Mouse (Mus musculus) MEL (cell line): Measurements from ENCODE around the gene Tie1. TPM values are rescaled to one million over a fixed set of nuclear protein-coding genes. Genes with fewer than 3 reads are reported as not detected.

Source experiments
- DNase-seq: peaks from one replicate; pipeline ENCODE4 v3.0.0; 2011; ENCODE audit warnings: low read depth, low spot score
- H3K27ac ChIP-seq: 2 replicates; pipeline ENCODE4 v1.5.1; 2012; ENCODE audit warnings: low read depth, mild to moderate bottlenecking, control low read depth, low read length, moderate library complexity; ENCODE audit not compliant: control insufficient read depth
- H3K27me3 ChIP-seq, 2 experiments: fragments of 150-350 bp in 1 of 2; sonication (generic) in 1 of 2; 2 replicates each; pipeline ENCODE4 v1.6.1; 2012; ENCODE audit warnings: low read length in 2 of 2, mild to moderate bottlenecking in 2 of 2, improper control_type of control experiment in 1 of 2, moderate library complexity in 1 of 2; ENCODE audit not compliant: insufficient read depth in 2 of 2, control insufficient read depth in 1 of 2
- H3K36me3 ChIP-seq, 2 experiments: 2 replicates each; pipeline ENCODE4 v1.6.1; 2012 to 2014; ENCODE audit warnings: low read length in 2 of 2, improper control_type of control experiment in 1 of 2, inconsistent platforms in 1 of 2, mild to moderate bottlenecking in 1 of 2; ENCODE audit not compliant: insufficient read depth in 2 of 2, control insufficient read depth in 1 of 2
- H3K4me1 ChIP-seq, 2 experiments: fragments of 150-350 bp in 1 of 2; sonication (generic) in 1 of 2; 2 replicates each; pipeline ENCODE4 v1.6.1; 2012; ENCODE audit warnings: low read length in 2 of 2, improper control_type of control experiment in 1 of 2, mild to moderate bottlenecking in 1 of 2; ENCODE audit not compliant: insufficient read depth in 2 of 2, control insufficient read depth in 1 of 2
- H3K4me3 ChIP-seq, 2 experiments: fragments of 150-350 bp in 1 of 2; sonication (generic) in 1 of 2; 2 replicates each; pipeline ENCODE4 v1.5.1; 2012; ENCODE audit warnings: low read depth in 2 of 2, low read length in 2 of 2, mild to moderate bottlenecking in 2 of 2, moderate library complexity in 2 of 2, control low read depth in 1 of 2, improper control_type of control experiment in 1 of 2; ENCODE audit not compliant: control insufficient read depth in 1 of 2, insufficient read depth in 1 of 2
- H3K79me2 ChIP-seq: 2 replicates; pipeline ENCODE4 v1.6.1; 2012; ENCODE audit warnings: mild to moderate bottlenecking, low read length, moderate library complexity; ENCODE audit not compliant: control insufficient read depth, poor library complexity, insufficient read depth
- H3K9ac ChIP-seq: 2 replicates; pipeline ENCODE4 v1.6.1; 2012; ENCODE audit warnings: low read depth, mild to moderate bottlenecking, control low read depth, low read length, moderate library complexity; ENCODE audit not compliant: control insufficient read depth, poor library complexity, severe bottlenecking
- H3K9me3 ChIP-seq: fragments of 150-350 bp; sonication (generic); replicated peaks from 2 replicates; pipeline ENCODE4 v1.6.1; 2012; ENCODE audit warnings: mild to moderate bottlenecking, low read length, improper control_type of control experiment, moderate library complexity; ENCODE audit not compliant: insufficient read depth
- BHLHE40 ChIP-seq: IDR thresholded peaks from 2 replicates; pipeline ENCODE4 v1.6.1; 2012; ENCODE audit warnings: low read depth, mild to moderate bottlenecking, inconsistent platforms, low read length, improper control_type of control experiment, borderline replicate concordance
- CHD1 ChIP-seq: IDR thresholded peaks from 2 replicates; pipeline ENCODE4 v1.6.1; 2012; ENCODE audit warnings: low read depth, mild to moderate bottlenecking, inconsistent platforms, low read length, improper control_type of control experiment
- CTCF ChIP-seq, 3 experiments: IDR thresholded peaks in 2 of 3; conservative IDR thresholded peaks in 1 of 3; 2 replicates each; pipeline ENCODE4 v1.5.1; 2011 to 2012; ENCODE audit warnings: low read length in 3 of 3, low read depth in 2 of 3, mild to moderate bottlenecking in 2 of 3, improper control_type of control experiment in 1 of 3, inconsistent platforms in 1 of 3, mixed read lengths in 1 of 3, moderate library complexity in 1 of 3; ENCODE audit not compliant: control insufficient read depth in 1 of 3, insufficient read depth in 1 of 3, poor library complexity in 1 of 3, severe bottlenecking in 1 of 3
- EP300 ChIP-seq, 2 experiments: IDR thresholded peaks; 2 replicates each; pipeline ENCODE4 v1.6.1; 2011; ENCODE audit warnings: improper control_type of control experiment in 2 of 2, low read length in 2 of 2, low read depth in 1 of 2, mild to moderate bottlenecking in 1 of 2
- ETS1 ChIP-seq: IDR thresholded peaks from 2 replicates; pipeline ENCODE4 v1.6.1; 2012; ENCODE audit warnings: low read depth, mild to moderate bottlenecking, inconsistent platforms, low read length, improper control_type of control experiment, moderate library complexity
- GATA1 ChIP-seq: IDR thresholded peaks from 2 replicates; pipeline ENCODE4 v1.6.1; 2011; ENCODE audit warnings: low read depth, low read length, improper control_type of control experiment
- JUND ChIP-seq: IDR thresholded peaks from 2 replicates; pipeline ENCODE4 v1.6.1; 2011; ENCODE audit warnings: low read depth, mild to moderate bottlenecking, improper control_type of control experiment, low read length
- KAT2A ChIP-seq: conservative IDR thresholded peaks from 2 replicates; pipeline ENCODE4 v1.6.1; 2012; ENCODE audit warnings: low read depth, low read length, improper control_type of control experiment, inconsistent platforms
- MAFK ChIP-seq: IDR thresholded peaks from 2 replicates; pipeline ENCODE4 v1.6.1; 2011; ENCODE audit warnings: low read depth, mild to moderate bottlenecking, low read length, improper control_type of control experiment, borderline replicate concordance
- POLR2A ChIP-seq, 2 experiments: IDR thresholded peaks; 2 replicates each; pipeline ENCODE4 v1.6.1; 2011 to 2012; ENCODE audit warnings: low read length in 2 of 2, mild to moderate bottlenecking in 2 of 2, control low read depth in 1 of 2, improper control_type of control experiment in 1 of 2, low read depth in 1 of 2, moderate library complexity in 1 of 2; ENCODE audit not compliant: control insufficient read depth in 1 of 2, insufficient read depth in 1 of 2, poor library complexity in 1 of 2
- SIN3A ChIP-seq: IDR thresholded peaks from 2 replicates; pipeline ENCODE4 v1.6.1; 2012; ENCODE audit warnings: low read length, improper control_type of control experiment, inconsistent platforms
- UBTF ChIP-seq: IDR thresholded peaks from 2 replicates; pipeline ENCODE4 v1.6.1; 2012; ENCODE audit warnings: low read depth, mild to moderate bottlenecking, inconsistent platforms, low read length, improper control_type of control experiment, moderate library complexity, borderline replicate concordance; ENCODE audit not compliant: insufficient read depth
- USF1 ChIP-seq: IDR thresholded peaks from 2 replicates; pipeline ENCODE4 v1.6.1; 2014; ENCODE audit warnings: low read depth, mild to moderate bottlenecking, inconsistent platforms, low read length, improper control_type of control experiment, moderate library complexity
- ZC3H11A ChIP-seq: IDR thresholded peaks from 2 replicates; pipeline ENCODE4 v1.6.1; 2012; ENCODE audit warnings: low read depth, mild to moderate bottlenecking, inconsistent platforms, low read length, improper control_type of control experiment
- ZKSCAN1 ChIP-seq: IDR thresholded peaks from 2 replicates; pipeline ENCODE4 v1.6.1; 2012; ENCODE audit warnings: low read depth, mild to moderate bottlenecking, inconsistent platforms, low read length, improper control_type of control experiment, moderate library complexity
- ZMIZ1 ChIP-seq: IDR thresholded peaks from 2 replicates; pipeline ENCODE4 v1.6.1; 2012; ENCODE audit warnings: low read depth, mild to moderate bottlenecking, inconsistent platforms, low read length, improper control_type of control experiment, moderate library complexity
- ZNF384 ChIP-seq: IDR thresholded peaks from 2 replicates; pipeline ENCODE4 v1.6.1; 2012; ENCODE audit warnings: low read depth, mild to moderate bottlenecking, inconsistent platforms, low read length, improper control_type of control experiment
- polyA plus RNA-seq, 2 experiments: library from polyadenylated mRNA; stranded (reverse) in 1 of 2; unstranded in 1 of 2; fragments of >175 nt in 1 of 2; fragments of >200 nt in 1 of 2; gene quantifications; 2 replicates each; pipeline versions ENCODE4 v1.2.1 to v1.2.4; 2012; ENCODE audit warnings: low replicate concordance in 2 of 2, low read depth in 1 of 2; ENCODE audit not compliant: insufficient read length in 2 of 2, insufficient read depth in 1 of 2, missing spikeins in 1 of 2
- total RNA-seq: library from RNA; depleted of rRNA; stranded (reverse); fragments of 300-350 nt; gene quantifications from 2 replicates; pipeline ENCODE4 v1.2.3, GENCODE M21; 2012

Gene Tie1
- total and polyA plus RNA-seq, 3 experiments, result 0.03 TPM; not detected in 2

DNA sequence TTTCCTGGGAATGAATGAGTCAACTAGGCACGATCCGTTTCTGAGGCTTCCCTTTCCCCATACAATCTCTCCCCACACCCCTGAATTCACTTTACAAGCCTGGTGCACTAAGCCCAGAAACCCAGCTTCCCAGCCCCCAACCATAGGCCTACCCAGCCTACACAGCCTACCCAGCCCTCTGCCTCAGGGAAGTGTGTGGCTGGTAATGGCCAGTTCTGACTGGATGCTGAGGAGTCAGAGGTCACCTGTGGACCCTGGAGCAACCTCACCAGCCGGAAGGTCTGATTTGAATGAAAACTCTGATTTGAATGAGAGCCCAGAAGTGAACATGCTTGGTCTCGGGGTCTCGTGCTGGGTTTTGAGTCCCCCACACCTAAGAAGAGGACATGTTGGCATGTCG, 37.9 kb upstream of the Tie1 start:
- no peaks in the 10 kb centered on the region for H3K9me3 ChIP-seq
- TF ChIP-seq SIN3A, result no peak
- no peak for TF ChIP-seq ZMIZ1
- no peak for TF ChIP-seq KAT2A
- TF ChIP-seq ZC3H11A, result no peak
- TF ChIP-seq JUND, result no peak
- no peak for TF ChIP-seq UBTF
- TF ChIP-seq ZKSCAN1, result no peak
- TF ChIP-seq BHLHE40, result no peak
- no peak for TF ChIP-seq POLR2A (IDR thresholded peaks at IDR 0.05; ENCODE audit: control insufficient read depth in 1 of 2, insufficient read depth in 1 of 2, low read depth in 1 of 2, low read length in 2 of 2, poor library complexity in 1 of 2)
- TF ChIP-seq ETS1, result no peak
- TF ChIP-seq MAFK, result no peak
- no peak for TF ChIP-seq GATA1
- TF ChIP-seq ZNF384, result no peak
- TF ChIP-seq CTCF (IDR thresholded peaks at IDR 0.05 in 2 of 3, conservative IDR thresholded peaks at IDR 0.05 in 1 of 3; ENCODE audit: control insufficient read depth in 1 of 3, insufficient read depth in 1 of 3, low read depth in 2 of 3, low read length in 3 of 3, poor library complexity in 1 of 3, severe bottlenecking in 1 of 3), result no peak
- no peaks in the 10 kb centered on the region for H3K79me2 ChIP-seq
- DNase-seq, result no peak
- H3K27ac ChIP-seq, result no peak overlapping the region
- peaks cover 3 to 8% of the 10 kb centered on the region in 2 experiments for H3K27me3 ChIP-seq
- no peaks in the 10 kb centered on the region for H3K4me1 ChIP-seq
- H3K4me3 ChIP-seq, result no peak overlapping the region
- no peak overlapping the region for H3K9ac ChIP-seq
- no peaks in the 10 kb centered on the region for H3K36me3 ChIP-seq

DNA sequence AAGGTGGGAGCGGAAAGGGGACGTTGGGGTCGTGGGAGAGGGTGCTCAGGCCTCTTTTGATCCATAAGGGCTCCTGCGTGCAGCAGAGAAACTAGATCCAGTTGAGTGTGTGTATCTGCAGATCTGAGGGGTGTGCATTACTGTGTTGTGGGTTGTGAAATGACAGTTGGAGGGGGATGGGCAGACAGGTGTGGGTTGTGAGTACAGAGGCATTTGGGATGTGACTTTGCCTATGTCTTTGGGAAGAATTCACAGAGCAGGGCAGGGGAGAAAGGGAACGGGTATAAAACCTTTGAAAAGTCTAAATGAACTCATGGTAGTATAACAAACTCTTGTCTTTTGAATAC, 37.4 kb upstream of the Tie1 start:
- Histone ChIP-seq H3K4me1 (no peaks in the 10 kb centered on the region), H3K79me2 (no peaks in the 10 kb centered on the region), H3K9me3 (no peaks in the 10 kb centered on the region), H3K36me3 (no peaks in the 10 kb centered on the region), H3K4me3 (no peak overlapping the region), H3K9ac (no peak overlapping the region), H3K27me3 (peaks cover 3 to 8% of the 10 kb centered on the region in 2 experiments), H3K27ac (no peak overlapping the region)
- TF ChIP-seq USF1 (no peak), CHD1 (no peak), EP300 (IDR thresholded peaks at IDR 0.05; ENCODE audit: low read depth in 1 of 2, low read length in 2 of 2) (no peak)
- no peak for DNase-seq
